Mouse (Mus musculus) E14TG2a.4 (cell line): Measurements from ENCODE around the gene Styxl1.

Experiments
- CTCF ChIP-seq: conservative IDR thresholded peaks from 2 replicates; pipeline ENCODE4 v1.5.1; 2014; ENCODE audit warnings: low read length
- NANOG ChIP-seq: IDR thresholded peaks from 2 replicates; pipeline ENCODE4 v1.6.1; 2014; ENCODE audit warnings: borderline replicate concordance, low read length, mixed read lengths

DNA sequence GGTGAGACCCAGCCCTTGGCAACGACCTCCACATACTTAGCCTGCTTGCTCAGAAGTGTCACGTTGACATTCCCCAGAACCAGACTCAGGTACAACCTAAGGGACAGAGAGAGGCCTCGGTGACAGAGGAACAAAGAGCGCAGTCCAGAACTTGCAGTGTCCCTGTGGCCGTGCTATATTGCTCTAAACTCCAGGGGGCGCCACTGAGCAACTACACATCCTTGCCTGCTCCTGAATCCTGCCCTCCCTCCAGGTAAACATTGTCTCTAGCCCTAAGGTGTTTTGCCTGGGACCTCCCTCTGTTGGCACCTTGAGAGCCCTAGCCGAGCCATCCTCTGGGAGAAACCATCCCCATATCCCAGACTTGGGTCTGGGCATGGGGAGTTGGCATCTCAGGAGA lies 41.0 kb downstream of the Styxl1 start:
- TF ChIP-seq CTCF, result peak; percentile 93
- TF ChIP-seq NANOG, result no peak
